Mouse (Mus musculus) spleen, adult 2 months (tissue): ENCODE measurements at regions not wholly inside any gene's neighbourhood (a gene's known extent, or its start where the extent isn't known, plus 50 kb on each side); places are given as distances from the start of the nearest gene placed in this dataset.

ENCODE experiments used
- DNase-seq, 2 experiments: peaks; one replicate each; pipeline versions ENCODE4 v3.0.0 to v3.0.0-alpha.2; 2012 to 2021; ENCODE audit warnings: low spot score in 2 of 2, low read depth in 1 of 2
- H3K27ac ChIP-seq: fragments of 200-500 bp; 2 replicates; pipeline ENCODE4 v1.5.1; 2012; ENCODE audit warnings: low read length, inconsistent platforms; ENCODE audit not compliant: insufficient read depth
- H3K27me3 ChIP-seq: fragments of 200-500 bp; 2 replicates; pipeline ENCODE4 v1.6.1; 2012; ENCODE audit warnings: mild to moderate bottlenecking, moderate library complexity, low read length, inconsistent platforms; ENCODE audit not compliant: control insufficient read depth, insufficient read depth
- H3K36me3 ChIP-seq: fragments of 200-500 bp; 2 replicates; pipeline ENCODE4 v1.6.1; 2012; ENCODE audit warnings: mild to moderate bottlenecking, low read length, inconsistent platforms; ENCODE audit not compliant: control insufficient read depth, insufficient read depth
- H3K4me1 ChIP-seq: fragments of 200-500 bp; 2 replicates; pipeline ENCODE4 v1.6.1; 2011; ENCODE audit warnings: inconsistent platforms; ENCODE audit not compliant: control insufficient read depth, insufficient read depth, insufficient read length
- H3K4me3 ChIP-seq: fragments of 200-500 bp; 2 replicates; pipeline ENCODE4 v1.5.1; 2011; ENCODE audit warnings: mild to moderate bottlenecking, inconsistent platforms; ENCODE audit not compliant: insufficient read depth, insufficient read length; ENCODE audit errors: extremely low read depth
- CTCF ChIP-seq: fragments of 200-500 bp; IDR thresholded peaks from 2 replicates; pipeline ENCODE4 v1.5.1; 2011; ENCODE audit warnings: mild to moderate bottlenecking, inconsistent platforms; ENCODE audit not compliant: insufficient read depth, insufficient read length, insufficient replicate concordance; ENCODE audit errors: extremely low read depth
- POLR2A ChIP-seq: fragments of 200-500 bp; IDR thresholded peaks from 2 replicates; pipeline ENCODE4 v1.6.1; 2011; ENCODE audit warnings: low read depth, low read length, inconsistent platforms
- WGBS: fragments of 180-500 bp; shearing (Covaris S2); methylation state at CpG from one replicate; pipeline ENCODE4 v1.1.7; 2018; 5-methylcytosine and 5-hydroxymethylcytosine counted together

DNA sequence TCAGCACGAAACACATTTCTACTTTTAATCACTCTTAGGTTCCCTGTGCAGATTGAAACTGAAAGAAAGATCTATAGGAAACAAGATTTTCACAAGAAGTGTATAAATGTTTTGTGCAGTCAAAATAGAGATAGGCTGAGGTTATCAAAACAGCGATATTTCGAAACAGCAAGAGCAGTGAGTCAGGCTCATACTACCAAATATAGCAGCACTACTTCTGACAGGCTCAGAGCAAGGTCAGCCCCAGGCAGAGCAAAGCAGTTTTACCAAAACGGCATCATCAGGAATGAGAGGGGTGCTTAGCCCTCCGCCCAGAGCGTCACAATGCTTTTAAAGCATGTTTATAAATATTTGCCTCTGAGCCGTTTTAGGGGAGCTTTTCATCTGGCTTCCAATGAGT, 133.4 kb upstream of the Gls start:
- no peak for DNase-seq
- 63% methylated on average over 7 of the region's 7 CpGs for WGBS
- no peaks in the 10 kb centered on the region for H3K27me3 ChIP-seq
- H3K4me1 ChIP-seq = no peaks in the 10 kb centered on the region
- H3K27ac ChIP-seq = no peak overlapping the region
- TF ChIP-seq CTCF (no peak), POLR2A (no peak)
- no peak overlapping the region for H3K4me3 ChIP-seq
- no peaks in the 10 kb centered on the region for H3K36me3 ChIP-seq

DNA sequence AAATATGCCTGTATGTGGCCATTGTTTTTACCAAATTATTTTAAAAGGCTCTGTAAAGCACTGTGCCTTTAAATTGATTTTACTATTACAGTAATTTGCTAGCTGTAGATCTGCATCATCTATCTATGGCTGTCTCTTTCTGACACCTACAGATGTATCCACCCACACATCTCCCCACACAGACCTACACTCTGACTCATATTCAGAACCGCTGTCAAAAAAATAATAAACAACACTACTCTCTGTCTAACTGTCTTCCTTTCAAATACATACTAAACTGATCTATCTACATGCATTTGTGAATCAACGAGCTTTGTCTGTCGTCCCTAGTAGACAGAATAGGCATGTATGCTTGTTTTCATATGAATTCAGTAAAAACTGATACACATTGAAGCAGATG, 130.6 kb upstream of the Gls start:
- no peak overlapping the region for H3K27ac ChIP-seq
- H3K4me1 ChIP-seq = no peaks in the 10 kb centered on the region
- no peak for TF ChIP-seq POLR2A
- TF ChIP-seq CTCF = no peak
- WGBS = 83% methylated on average over 3 of the region's 3 CpGs
- no peaks in the 10 kb centered on the region for H3K27me3 ChIP-seq
- no peak overlapping the region for H3K4me3 ChIP-seq
- DNase-seq = no peak
- no peaks in the 10 kb centered on the region for H3K36me3 ChIP-seq

DNA sequence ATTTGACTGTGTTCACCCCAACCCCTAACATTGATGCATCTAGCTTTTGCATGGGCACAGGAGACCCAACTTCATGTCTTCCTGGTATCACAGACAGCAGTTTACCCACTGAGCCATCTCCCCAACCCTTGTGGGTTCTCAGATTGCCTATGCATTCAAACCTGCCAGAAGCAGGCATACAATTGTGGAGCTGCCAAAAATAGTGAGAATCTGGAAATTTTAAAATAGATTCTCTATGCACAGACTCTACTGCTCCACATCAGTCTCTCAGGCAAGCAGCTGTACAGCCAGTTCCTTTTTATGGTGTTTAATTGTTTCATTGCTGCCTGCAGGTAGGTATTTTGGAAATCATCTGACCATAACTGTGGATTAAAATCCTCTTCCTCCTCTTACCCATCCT, 129.9 kb upstream of the Gls start:
- DNase-seq = no peak
- TF ChIP-seq CTCF (no peak), POLR2A (no peak)
- no peaks in the 10 kb centered on the region for H3K4me1 ChIP-seq
- no peaks in the 10 kb centered on the region for H3K36me3 ChIP-seq
- H3K4me3 ChIP-seq = no peak overlapping the region
- H3K27ac ChIP-seq = no peak overlapping the region
- H3K27me3 ChIP-seq = no peaks in the 10 kb centered on the region

DNA sequence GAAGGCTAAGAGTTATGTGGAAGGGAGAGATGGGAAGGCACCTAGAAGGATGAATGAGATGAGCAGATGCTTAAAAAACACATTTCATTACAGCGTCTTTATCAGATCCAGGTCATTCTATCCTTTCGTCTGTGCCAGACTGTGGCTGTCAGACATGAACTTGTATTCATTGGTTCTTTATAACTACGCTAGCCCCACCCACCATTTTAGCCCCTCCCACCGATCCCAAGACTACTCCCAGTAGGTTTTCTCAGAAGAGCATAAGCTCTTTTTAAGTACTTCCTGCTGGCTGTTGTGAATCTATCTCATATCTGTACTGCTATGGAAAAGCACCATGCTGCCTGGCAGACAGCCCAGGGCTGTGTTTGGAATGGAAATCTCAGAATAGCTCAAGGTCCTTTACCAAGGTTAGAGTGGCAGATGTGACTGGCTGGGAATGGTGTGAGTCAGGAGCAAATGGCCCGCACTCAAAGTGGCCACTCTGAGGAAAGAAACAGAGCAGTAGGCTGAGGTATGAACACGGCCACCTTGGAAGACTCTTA, 121.1 kb upstream of the Gls start:
- no peak overlapping the region for H3K27ac ChIP-seq
- DNase-seq = no peak
- WGBS = 94% methylated on average over 6 of the region's 6 CpGs

DNA sequence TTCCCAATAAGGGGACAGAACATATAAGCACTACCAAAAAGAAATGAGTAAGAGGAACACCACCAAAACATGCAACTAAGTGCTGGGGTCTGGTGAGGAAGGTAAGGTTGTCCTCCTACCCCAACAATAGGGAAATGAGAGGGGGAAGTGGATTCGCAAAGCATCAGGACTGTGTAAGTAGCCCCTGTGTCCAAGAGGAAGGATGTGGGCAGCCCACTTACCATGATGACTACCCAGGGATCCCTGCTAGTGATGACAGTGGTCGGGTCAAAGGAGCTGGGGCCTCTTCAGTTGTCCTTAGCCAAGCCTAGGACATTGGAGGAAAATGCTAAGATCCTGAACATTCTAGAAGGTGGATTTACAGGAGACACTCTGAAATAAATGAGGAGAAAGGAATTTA, 109.1 kb upstream of the Gls start:
- no peak overlapping the region for H3K4me3 ChIP-seq
- no peaks in the 10 kb centered on the region for H3K27me3 ChIP-seq
- no peaks in the 10 kb centered on the region for H3K36me3 ChIP-seq
- no peaks in the 10 kb centered on the region for H3K4me1 ChIP-seq
- DNase-seq = no peak
- H3K27ac ChIP-seq = no peak overlapping the region
- 14% methylated on average over 2 of the region's 2 CpGs for WGBS
- TF ChIP-seq POLR2A (no peak), CTCF (no peak)

More for the DNA sequence above, 121.1 kb upstream of the Gls start:
- H3K36me3 ChIP-seq = no peaks in the 10 kb centered on the region
- no peaks in the 10 kb centered on the region for H3K4me1 ChIP-seq
- TF ChIP-seq POLR2A (no peak), CTCF (no peak)
- H3K27me3 ChIP-seq = no peaks in the 10 kb centered on the region
- no peak overlapping the region for H3K4me3 ChIP-seq

DNA sequence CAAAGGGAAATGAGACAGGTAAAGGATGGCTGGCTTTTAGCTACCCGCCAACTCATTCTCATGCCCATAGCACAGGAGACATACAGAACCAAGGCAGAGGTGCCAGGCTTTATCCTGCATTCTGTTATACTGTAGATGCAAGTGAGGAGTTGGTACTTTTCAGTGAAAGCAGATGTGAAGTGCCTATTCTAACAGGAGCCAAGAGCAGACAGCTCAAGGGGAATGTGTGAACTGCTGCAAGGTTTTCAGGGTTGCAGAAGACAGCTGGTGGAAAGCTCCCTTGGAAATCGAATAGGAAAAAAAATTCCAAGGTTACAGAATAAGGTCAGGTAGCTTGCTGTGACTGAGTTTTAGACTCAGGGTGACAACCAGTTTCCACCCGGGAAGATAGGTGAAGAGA, 105.7 kb upstream of the Gls start:
- Histone ChIP-seq H3K36me3 (no peaks in the 10 kb centered on the region), H3K4me3 (no peak overlapping the region), H3K27ac (no peak overlapping the region), H3K4me1 (no peaks in the 10 kb centered on the region), H3K27me3 (no peaks in the 10 kb centered on the region)
- DNase-seq = no peak
- 77% methylated on average over 3 of the region's 3 CpGs for WGBS
- TF ChIP-seq CTCF (no peak), POLR2A (no peak)

DNA sequence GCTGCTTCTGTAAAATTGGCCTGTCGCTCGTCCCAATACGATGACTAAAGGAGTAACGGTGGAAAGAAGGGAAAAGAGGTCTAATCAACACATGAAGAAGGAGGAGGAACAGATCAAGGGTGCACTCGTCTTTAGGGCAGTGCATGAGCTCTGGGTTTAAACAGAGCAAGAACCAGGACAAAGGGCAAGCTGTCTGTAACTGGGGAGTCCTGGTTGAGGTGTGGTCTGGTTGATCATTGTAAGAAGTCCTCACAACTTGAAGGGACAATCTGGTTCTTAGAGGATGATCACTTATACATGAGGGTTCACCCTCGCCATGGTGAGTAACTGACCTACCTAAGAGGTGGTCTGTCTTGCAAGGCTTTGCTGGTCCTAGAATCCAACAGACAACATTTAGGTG, 105.2 kb upstream of the Gls start:
- no peak for DNase-seq

More for the DNA sequence above, 105.2 kb upstream of the Gls start:
- TF ChIP-seq POLR2A = no peak
- TF ChIP-seq CTCF = no peak
- 85% methylated on average over 6 of the region's 6 CpGs for WGBS
- Histone ChIP-seq H3K4me3 (no peak overlapping the region), H3K27ac (no peak overlapping the region), H3K27me3 (no peaks in the 10 kb centered on the region), H3K36me3 (no peaks in the 10 kb centered on the region), H3K4me1 (no peaks in the 10 kb centered on the region)
